Mouse (Mus musculus): ENCODE data around the gene Serpinb9c. TPM values are rescaled to one million over a fixed set of nuclear protein-coding genes. Genes with fewer than 3 reads are reported as not detected.
"Not testable (repeated sequence)": the region's sequence is repeated elsewhere in the genome, so short reads cannot be mapped to it uniquely, and the experiment has no call there.

Serpinb9c gene
- polyA plus RNA-seq (2015; fragmentation: Nextera tagmentation; extraction: Ambion mirVana) = not detected in 2 replicates

- no peak within 1 kb of the TSS for H3K4me3 ChIP-seq
- no peak within 1 kb of the TSS for H3K9ac ChIP-seq
- 68% methylated on average over 4 of the region's 4 CpGs for WGBS
- ATAC-seq (replicated peaks; ENCODE audit: insufficient number of reproducible peaks, insufficient read depth, low FRiP score, low read depth) = no peak
- H3K27ac ChIP-seq = no peak within 1 kb of the TSS
- H3K9me3 ChIP-seq (replicated peaks) = no peaks in the 10 kb centered on the region
- H3K4me1 ChIP-seq (replicated peaks) = no peaks in the 10 kb centered on the region
- H3K36me3 ChIP-seq = no peaks in the 10 kb centered on the region
- no peak within 1 kb of the TSS for H3K4me2 ChIP-seq
- no peaks in the 10 kb centered on the region for H3K27me3 ChIP-seq
These were observed at the start of gene Serpinb9c for GRCm38 (mm10) chr13:33159642-33160041. TSS of gene Serpinb9c (minus strand) at chr13:33159742.

GRCm38 (mm10) chr13:33199740-33200139, 40.2 kb upstream of the Serpinb9c start:
- no peak overlapping the region for H3K4me2 ChIP-seq
- H3K27me3 ChIP-seq = no peaks in the 10 kb centered on the region
- no peaks in the 10 kb centered on the region for H3K4me1 ChIP-seq (replicated peaks)
- H3K4me3 ChIP-seq = no peak overlapping the region
- no peaks in the 10 kb centered on the region for H3K36me3 ChIP-seq
- no peak overlapping the region for H3K27ac ChIP-seq
- H3K9me3 ChIP-seq (replicated peaks) = no peaks in the 10 kb centered on the region
- no peak overlapping the region for H3K9ac ChIP-seq
- ATAC-seq (replicated peaks; ENCODE audit: insufficient number of reproducible peaks, insufficient read depth, low FRiP score, low read depth) = no peak
- WGBS = 51% methylated on average over 2 of the region's 2 CpGs

- no peak within 1 kb of the TSS for H3K27ac ChIP-seq
- no peaks in the 10 kb centered on the region for H3K9me3 ChIP-seq (replicated peaks)
- no peak within 1 kb of the TSS for H3K9ac ChIP-seq
- H3K27me3 ChIP-seq = no peaks in the 10 kb centered on the region
- 81% methylated on average over 5 of the region's 5 CpGs for WGBS
- H3K4me3 ChIP-seq = no peak within 1 kb of the TSS
- ATAC-seq (replicated peaks; ENCODE audit: insufficient number of reproducible peaks, insufficient read depth, low FRiP score, low read depth) = no peak
- H3K4me2 ChIP-seq = no peak within 1 kb of the TSS
- no peaks in the 10 kb centered on the region for H3K36me3 ChIP-seq
- no peaks in the 10 kb centered on the region for H3K4me1 ChIP-seq (replicated peaks)
These were observed 33.1 kb upstream of the Serpinb9c start, which contains the start of gene Serpinb9d for GRCm38 (mm10) chr13:33192659-33193058. TSS of gene Serpinb9d (plus strand) at chr13:33192959.

GRCm38 (mm10) chr13:33190486-33190885, 30.9 kb upstream of the Serpinb9c start:
- not testable (repeated sequence) for H3K36me3 ChIP-seq; H3K9me3 ChIP-seq (replicated peaks); H3K4me1 ChIP-seq (replicated peaks); H3K27ac ChIP-seq; H3K27me3 ChIP-seq; H3K4me2 ChIP-seq; H3K9ac ChIP-seq; H3K4me3 ChIP-seq; ATAC-seq (replicated peaks; ENCODE audit: insufficient number of reproducible peaks, insufficient read depth, low FRiP score, low read depth)
- 79% methylated on average over 1 of the region's 1 CpGs for WGBS

GRCm38 (mm10) chr13:33141435-33141834, 18.1 kb downstream of the Serpinb9c start:
- no peaks in the 10 kb centered on the region for H3K4me1 ChIP-seq (replicated peaks)
- no peaks in the 10 kb centered on the region for H3K27me3 ChIP-seq
- no peaks in the 10 kb centered on the region for H3K36me3 ChIP-seq
- no peaks in the 10 kb centered on the region for H3K9me3 ChIP-seq (replicated peaks)
- 44% methylated on average over 3 of the region's 3 CpGs for WGBS
- H3K27ac ChIP-seq = no peak overlapping the region
- ATAC-seq (replicated peaks; ENCODE audit: insufficient number of reproducible peaks, insufficient read depth, low FRiP score, low read depth) = no peak
- H3K4me2 ChIP-seq = no peak overlapping the region
- H3K9ac ChIP-seq = no peak overlapping the region
- H3K4me3 ChIP-seq = no peak overlapping the region

GRCm38 (mm10) chr13:33137717-33138116, 21.8 kb downstream of the Serpinb9c start:
- no peak overlapping the region for H3K27ac ChIP-seq
- H3K36me3 ChIP-seq = no peaks in the 10 kb centered on the region
- H3K27me3 ChIP-seq = no peaks in the 10 kb centered on the region
- no peak overlapping the region for H3K4me2 ChIP-seq
- ATAC-seq (replicated peaks; ENCODE audit: insufficient number of reproducible peaks, insufficient read depth, low FRiP score, low read depth) = no peak
- no peak overlapping the region for H3K4me3 ChIP-seq
- no peaks in the 10 kb centered on the region for H3K4me1 ChIP-seq (replicated peaks)
- H3K9ac ChIP-seq = no peak overlapping the region
- 79% methylated on average over 2 of the region's 2 CpGs for WGBS
- no peaks in the 10 kb centered on the region for H3K9me3 ChIP-seq (replicated peaks)

GRCm38 (mm10) chr13:33113054-33113453, 46.5 kb downstream of the Serpinb9c start:
- H3K4me1 ChIP-seq (replicated peaks) = no peaks in the 10 kb centered on the region
- no peak overlapping the region for H3K9ac ChIP-seq
- no peak overlapping the region for H3K27ac ChIP-seq
- 48% methylated on average over 3 of the region's 3 CpGs for WGBS
- H3K4me2 ChIP-seq = no peak overlapping the region
- no peaks in the 10 kb centered on the region for H3K36me3 ChIP-seq
- no peaks in the 10 kb centered on the region for H3K9me3 ChIP-seq (replicated peaks)
- ATAC-seq (replicated peaks; ENCODE audit: insufficient number of reproducible peaks, insufficient read depth, low FRiP score, low read depth) = no peak
- H3K27me3 ChIP-seq = no peaks in the 10 kb centered on the region
- no peak overlapping the region for H3K4me3 ChIP-seq

- H3K36me3 ChIP-seq = no peaks in the 10 kb centered on the region
- ATAC-seq (replicated peaks; ENCODE audit: insufficient number of reproducible peaks, insufficient read depth, low FRiP score, low read depth) = no peak
- H3K9me3 ChIP-seq (replicated peaks) = no peaks in the 10 kb centered on the region
- H3K4me3 ChIP-seq = no peak overlapping the region
- H3K4me2 ChIP-seq = no peak overlapping the region
- H3K9ac ChIP-seq = no peak overlapping the region
- H3K4me1 ChIP-seq (replicated peaks) = no peaks in the 10 kb centered on the region
- H3K27ac ChIP-seq = no peak overlapping the region
- no peaks in the 10 kb centered on the region for H3K27me3 ChIP-seq
These were observed 53.9 kb downstream of the Serpinb9c start for GRCm38 (mm10) chr13:33105626-33106025.

Other genes with a start within 250 kb of the Serpinb9c start
- gene Serpinb6b, start 194.5 kb downstream of the Serpinb9c start, polyA plus RNA-seq (2015; fragmentation: Nextera tagmentation; extraction: Ambion mirVana) = 20.0 and 20.6 TPM in 2 replicates
- gene Serpinb9, start 156.5 kb downstream of the Serpinb9c start, polyA plus RNA-seq (2015; fragmentation: Nextera tagmentation; extraction: Ambion mirVana) = 8.3 and 9.1 TPM in 2 replicates
- 0.33 and 0.52 TPM in 2 replicates for gene Serpinb9b, start 132.3 kb downstream of the Serpinb9c start, polyA plus RNA-seq (2015; fragmentation: Nextera tagmentation; extraction: Ambion mirVana)
- 0.10 and 0.14 TPM in 2 replicates for gene Serpinb1b, start 81.2 kb downstream of the Serpinb9c start, polyA plus RNA-seq (2015; fragmentation: Nextera tagmentation; extraction: Ambion mirVana)
- gene Serpinb9d, start 33.2 kb upstream of the Serpinb9c start, polyA plus RNA-seq (2015; fragmentation: Nextera tagmentation; extraction: Ambion mirVana) = not detected in 2 replicates
- not detected in 2 replicates for gene Serpinb9e, start 89.9 kb upstream of the Serpinb9c start, polyA plus RNA-seq (2015; fragmentation: Nextera tagmentation; extraction: Ambion mirVana)
- gene Serpinb9f, start 164.3 kb upstream of the Serpinb9c start, polyA plus RNA-seq (2015; fragmentation: Nextera tagmentation; extraction: Ambion mirVana) = not detected in 2 replicates
- not detected in 2 replicates for gene Gm11397, start 236.0 kb upstream of the Serpinb9c start, polyA plus RNA-seq (2015; fragmentation: Nextera tagmentation; extraction: Ambion mirVana)